8 mouse cellular contexts compared by ENCODE assay signal in the genomic region with DNA sequence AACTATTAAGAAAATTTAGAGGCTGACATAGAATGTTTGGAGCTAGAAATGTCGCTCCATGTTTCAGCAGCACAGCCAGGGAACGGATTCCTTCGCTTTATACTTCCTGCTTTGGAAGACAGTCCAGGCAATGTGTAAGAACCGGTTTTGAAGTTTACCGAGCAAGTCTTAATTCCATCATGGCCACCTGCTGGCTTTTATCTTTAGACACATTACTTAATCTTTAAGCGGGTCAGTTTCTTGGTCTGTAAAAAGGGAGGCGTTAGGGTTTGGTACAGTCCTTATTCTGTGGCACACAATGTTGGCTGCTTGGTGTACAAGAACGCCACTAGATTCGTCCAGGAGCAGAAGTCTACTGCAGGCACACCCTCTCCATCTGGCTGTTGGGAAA. TPM values are rescaled to one million over a fixed set of nuclear protein-coding genes. Genes with fewer than 3 reads are reported as not detected.
DNase-seq lines count a peak whose midpoint lies in the region; ATAC-seq and TF ChIP-seq lines count a peak whose summit lies in the region.

No protein-coding gene starts in this region.

- H3K9ac ChIP-seq in embryonic facial prominence, embryonic 13.5 days, result peak overlapping the region; percentile 92
- peak overlapping the region; percentile 96 for H3K9ac ChIP-seq in intestine, embryonic 14.5 days (ENCODE audit: low read length)
- peak overlapping the region; percentile 90 for H3K9ac ChIP-seq in neural tube, embryonic 12.5 days

- peak overlapping the region; percentile 99 for H3K27ac ChIP-seq in layer of hippocampus, adult 2 months
- peak overlapping the region; percentile 95 for H3K27ac ChIP-seq in embryonic facial prominence, embryonic 13.5 days
- H3K27ac ChIP-seq in intestine, embryonic 14.5 days (ENCODE audit: low read depth), result peak overlapping the region; percentile 99
- peak overlapping the region; percentile 93; the same call in 1 of the 2 replicates for H3K27ac ChIP-seq in neural tube, embryonic 12.5 days

- H3K36me3 ChIP-seq in embryonic facial prominence, embryonic 13.5 days, result no peaks in the 10 kb centered on the region
- no peaks in the 10 kb centered on the region for H3K36me3 ChIP-seq in intestine, embryonic 14.5 days (ENCODE audit: control insufficient read depth, insufficient read depth, low read length)
- H3K36me3 ChIP-seq in neural tube, embryonic 12.5 days, result no peaks in the 10 kb centered on the region

- TF ChIP-seq CTCF in layer of hippocampus, adult 2 months (conservative IDR thresholded peaks at IDR 0.05), result no peak

- intact Hi-C loops in gastrocnemius, postnatal 14 days (cut with DNase I; ENCODE audit: low total_unique reads), result no loop called here

- H3K4me3 ChIP-seq in layer of hippocampus, adult 2 months, result peak overlapping the region; percentile 60
- H3K4me3 ChIP-seq in embryonic facial prominence, embryonic 13.5 days, result peak overlapping the region; percentile 67
- H3K4me3 ChIP-seq in intestine, embryonic 14.5 days (ENCODE audit: low read depth, low read length), result peak overlapping the region; percentile 74
- H3K4me3 ChIP-seq in neural tube, embryonic 12.5 days, result peak overlapping the region; percentile 76; the same call in 1 of the 2 replicates

- no peaks in the 10 kb centered on the region for H3K27me3 ChIP-seq in embryonic facial prominence, embryonic 13.5 days
- H3K27me3 ChIP-seq in intestine, embryonic 14.5 days (replicated peaks; ENCODE audit: control insufficient read depth, insufficient read depth, low read length), result no peaks in the 10 kb centered on the region
- no peaks in the 10 kb centered on the region for H3K27me3 ChIP-seq in neural tube, embryonic 12.5 days (replicated peaks)

- ATAC-seq in embryonic facial prominence, embryonic 13.5 days (ENCODE audit: insufficient number of reproducible peaks, insufficient read depth, low FRiP score, low TSS enrichment, low read depth), result no peak
- ATAC-seq in intestine, embryonic 14.5 days (replicated peaks; ENCODE audit: low FRiP score, low TSS enrichment, low read depth), result no peak; the same call in 1 of the 2 replicates
- no peak for ATAC-seq in neural tube, embryonic 12.5 days (ENCODE audit: low FRiP score, low read depth)

- peak overlapping the region; percentile 54 for H3K4me2 ChIP-seq in embryonic facial prominence, embryonic 13.5 days
- peak overlapping the region; percentile 60 for H3K4me2 ChIP-seq in intestine, embryonic 14.5 days (ENCODE audit: low read length)
- H3K4me2 ChIP-seq in neural tube, embryonic 12.5 days (replicated peaks), result peak overlapping the region; percentile 54

- H3K9me3 ChIP-seq in embryonic facial prominence, embryonic 13.5 days, result no peaks in the 10 kb centered on the region
- no peaks in the 10 kb centered on the region for H3K9me3 ChIP-seq in intestine, embryonic 14.5 days (ENCODE audit: control insufficient read depth, low read length)
- no peaks in the 10 kb centered on the region for H3K9me3 ChIP-seq in neural tube, embryonic 12.5 days

- peaks cover 16% of the 10 kb centered on the region for H3K4me1 ChIP-seq in embryonic facial prominence, embryonic 13.5 days
- peaks cover 4% of the 10 kb centered on the region; the same call in 1 of the 2 replicates for H3K4me1 ChIP-seq in intestine, embryonic 14.5 days (replicated peaks; ENCODE audit: control insufficient read depth, insufficient read depth, low read length)
- H3K4me1 ChIP-seq in neural tube, embryonic 12.5 days, result no peaks in the 10 kb centered on the region

- no peak for DNase-seq in layer of hippocampus, adult 2 months (ENCODE audit: low spot score in 2 of 2)
- DNase-seq in layer of hippocampus, adult 9-10 months (ENCODE audit: low spot score), result no peak
- no peak for DNase-seq in intestine, embryonic 14.5 days (ENCODE audit: low spot score)
- no peak for DNase-seq in gastrocnemius, postnatal 14 days
- no peak for DNase-seq in layer of hippocampus, postnatal 14 days (ENCODE audit: low spot score in 2 of 2)
- no peak for DNase-seq in layer of hippocampus, adult 9-11 months

- WGBS in embryonic facial prominence, embryonic 13.5 days, result 27% methylated on average over 9 of the region's 9 CpGs
- 20% methylated on average over 9 of the region's 9 CpGs for WGBS in intestine, embryonic 14.5 days
- WGBS in neural tube, embryonic 12.5 days, result 31% methylated on average over 9 of the region's 9 CpGs

RNA-seq across cellular contexts. Expression of a gene that starts 0.3 kb away (rescaled TPM):
- 10 to 100 TPM; 22.8 to 23.2 TPM for total RNA-seq in layer of hippocampus, adult 2 months (2021)
- 24.2 and 26.3 TPM in 2 replicates for polyA plus RNA-seq in embryonic facial prominence, embryonic 13.5 days (2015; fragmentation: Nextera tagmentation; extraction: Ambion mirVana)
- polyA plus RNA-seq in intestine, embryonic 14.5 days (2014; fragmentation: Nextera tagmentation; extraction: Ambion mirVana), result 24.4 and 25.5 TPM in 2 replicates
- polyA plus RNA-seq in neural tube, embryonic 12.5 days (2016; fragmentation: Nextera tagmentation; extraction: Ambion mirVana), result 23.6 and 24.5 TPM in 2 replicates
- 10 to 100 TPM; 13.0 to 13.2 TPM for total RNA-seq in gastrocnemius, postnatal 14 days (2021)
- 10 to 100 TPM; 22.5 to 23.7 TPM for total RNA-seq in layer of hippocampus, postnatal 14 days (2021)
